Mouse (Mus musculus): ENCODE measurements at regions not wholly inside any gene's neighbourhood (a gene's known extent, or its start where the extent isn't known, plus 50 kb on each side); places are given as distances from the start of the nearest gene placed in this dataset.

- Histone ChIP-seq H3K4me1 (replicated peaks; ENCODE audit: insufficient read depth, low read length) (0 out of 2 replicates have a peak, but pooled peaks cover 4% of the 10 kb centered on the region), H3K4me2 (ENCODE audit: low read length) (no peak overlapping the region), H3K9me3 (replicated peaks; ENCODE audit: low read length) (no peaks in the 10 kb centered on the region), H3K27me3 (ENCODE audit: insufficient read depth, low read length) (no peaks in the 10 kb centered on the region), H3K27ac (no peak overlapping the region), H3K9ac (ENCODE audit: low read depth, low read length) (no peak overlapping the region), H3K4me3 (replicated peaks; ENCODE audit: low read depth, low read length) (no peak overlapping the region), H3K36me3 (ENCODE audit: insufficient read depth, low read length) (no peaks in the 10 kb centered on the region)
- DNase-seq (ENCODE audit: low spot score) (no peak), ATAC-seq (replicated peaks; ENCODE audit: low FRiP score, low read depth) (no peak)
- WGBS = 68% methylated on average over 3 of the region's 3 CpGs
- no peak for TF ChIP-seq CTCF (IDR thresholded peaks at IDR 0.05; ENCODE audit: low read depth)
Observed at GRCm38 (mm10) chr15:59205091-59205490, 316.0 kb downstream of the Gm49356 start.

- DNase-seq (ENCODE audit: low spot score) = no peak
- TF ChIP-seq CTCF (IDR thresholded peaks at IDR 0.05; ENCODE audit: low read depth) = no peak
- Histone ChIP-seq H3K36me3 (ENCODE audit: insufficient read depth, low read length) (no peaks in the 10 kb centered on the region), H3K9ac (ENCODE audit: low read depth, low read length) (no peak overlapping the region), H3K4me1 (replicated peaks; ENCODE audit: insufficient read depth, low read length) (0 out of 2 replicates have a peak, but pooled peaks cover 4% of the 10 kb centered on the region), H3K9me3 (replicated peaks; ENCODE audit: low read length) (no peaks in the 10 kb centered on the region), H3K4me3 (replicated peaks; ENCODE audit: low read depth, low read length) (no peak overlapping the region), H3K27ac (no peak overlapping the region), H3K27me3 (ENCODE audit: insufficient read depth, low read length) (no peaks in the 10 kb centered on the region), H3K4me2 (ENCODE audit: low read length) (no peak overlapping the region)
- no peak for ATAC-seq (replicated peaks; ENCODE audit: low FRiP score, low read depth)
- 82% methylated on average over 7 of the region's 7 CpGs for WGBS
Observed at GRCm38 (mm10) chr15:59205544-59205943, 316.4 kb downstream of the Gm49356 start.

- ATAC-seq (replicated peaks; ENCODE audit: low FRiP score, low read depth) (no peak), DNase-seq (ENCODE audit: low spot score) (no peak)
- Histone ChIP-seq H3K9ac (ENCODE audit: low read depth, low read length) (no peak overlapping the region), H3K4me3 (replicated peaks; ENCODE audit: low read depth, low read length) (no peak overlapping the region), H3K27ac (no peak overlapping the region), H3K9me3 (replicated peaks; ENCODE audit: low read length) (no peaks in the 10 kb centered on the region), H3K27me3 (ENCODE audit: insufficient read depth, low read length) (no peaks in the 10 kb centered on the region), H3K36me3 (ENCODE audit: insufficient read depth, low read length) (no peaks in the 10 kb centered on the region), H3K4me2 (ENCODE audit: low read length) (no peak overlapping the region), H3K4me1 (replicated peaks; ENCODE audit: insufficient read depth, low read length) (0 out of 2 replicates have a peak, but pooled peaks cover 4% of the 10 kb centered on the region)
- 67% methylated on average over 7 of the region's 7 CpGs for WGBS
- no peak for TF ChIP-seq CTCF (IDR thresholded peaks at IDR 0.05; ENCODE audit: low read depth)
Observed at GRCm38 (mm10) chr15:59206636-59207035, 317.5 kb downstream of the Gm49356 start.

GRCm38 (mm10) chr15:59207976-59208375 lies 318.9 kb downstream of the Gm49356 start:
- H3K9me3 ChIP-seq (replicated peaks; ENCODE audit: low read length) = no peaks in the 10 kb centered on the region
- H3K27me3 ChIP-seq (ENCODE audit: insufficient read depth, low read length) = no peaks in the 10 kb centered on the region
- H3K4me1 ChIP-seq (replicated peaks; ENCODE audit: insufficient read depth, low read length) = 0 out of 2 replicates have a peak, but pooled peaks cover 4% of the 10 kb centered on the region
- no peak overlapping the region for H3K9ac ChIP-seq (ENCODE audit: low read depth, low read length)
- H3K36me3 ChIP-seq (ENCODE audit: insufficient read depth, low read length) = no peaks in the 10 kb centered on the region
- H3K4me2 ChIP-seq (ENCODE audit: low read length) = no peak overlapping the region
- 73% methylated on average over 4 of the region's 4 CpGs for WGBS
- DNase-seq (ENCODE audit: low spot score) = no peak
- no peak overlapping the region for H3K4me3 ChIP-seq (replicated peaks; ENCODE audit: low read depth, low read length)
- H3K27ac ChIP-seq = no peak overlapping the region
- ATAC-seq (replicated peaks; ENCODE audit: low FRiP score, low read depth) = no peak
- no peak for TF ChIP-seq CTCF (IDR thresholded peaks at IDR 0.05; ENCODE audit: low read depth)

GRCm38 (mm10) chr15:59212362-59212761 lies 323.3 kb downstream of the Gm49356 start:
- DNase-seq (ENCODE audit: low spot score) = no peak
- ATAC-seq (replicated peaks; ENCODE audit: low FRiP score, low read depth) = no peak
- H3K4me1 ChIP-seq (replicated peaks; ENCODE audit: insufficient read depth, low read length) = no peaks in the 10 kb centered on the region
- no peak overlapping the region for H3K9ac ChIP-seq (ENCODE audit: low read depth, low read length)
- H3K27ac ChIP-seq = no peak overlapping the region
- WGBS = 78% methylated on average over 3 of the region's 3 CpGs
- no peak overlapping the region for H3K4me3 ChIP-seq (replicated peaks; ENCODE audit: low read depth, low read length)
- no peak for TF ChIP-seq CTCF (IDR thresholded peaks at IDR 0.05; ENCODE audit: low read depth)
- H3K27me3 ChIP-seq (ENCODE audit: insufficient read depth, low read length) = no peaks in the 10 kb centered on the region
- H3K36me3 ChIP-seq (ENCODE audit: insufficient read depth, low read length) = no peaks in the 10 kb centered on the region
- no peak overlapping the region for H3K4me2 ChIP-seq (ENCODE audit: low read length)
- no peaks in the 10 kb centered on the region for H3K9me3 ChIP-seq (replicated peaks; ENCODE audit: low read length)

- TF ChIP-seq CTCF (IDR thresholded peaks at IDR 0.05; ENCODE audit: low read depth) = no peak
- Histone ChIP-seq H3K36me3 (ENCODE audit: insufficient read depth, low read length) (no peaks in the 10 kb centered on the region), H3K9ac (ENCODE audit: low read depth, low read length) (no peak overlapping the region), H3K4me3 (replicated peaks; ENCODE audit: low read depth, low read length) (no peak overlapping the region), H3K9me3 (replicated peaks; ENCODE audit: low read length) (no peaks in the 10 kb centered on the region), H3K27ac (no peak overlapping the region), H3K27me3 (ENCODE audit: insufficient read depth, low read length) (no peaks in the 10 kb centered on the region), H3K4me2 (ENCODE audit: low read length) (no peak overlapping the region), H3K4me1 (replicated peaks; ENCODE audit: insufficient read depth, low read length) (no peaks in the 10 kb centered on the region)
- ATAC-seq (replicated peaks; ENCODE audit: low FRiP score, low read depth) (no peak), DNase-seq (ENCODE audit: low spot score) (no peak)
- WGBS = 80% methylated on average over 4 of the region's 4 CpGs
Observed at GRCm38 (mm10) chr15:59214096-59214495, 325.0 kb downstream of the Gm49356 start.

GRCm38 (mm10) chr15:59215239-59215638 lies 326.1 kb downstream of the Gm49356 start:
- no peaks in the 10 kb centered on the region for H3K27me3 ChIP-seq (ENCODE audit: insufficient read depth, low read length)
- H3K27ac ChIP-seq = no peak overlapping the region
- DNase-seq (ENCODE audit: low spot score) = no peak
- H3K9ac ChIP-seq (ENCODE audit: low read depth, low read length) = no peak overlapping the region
- H3K4me3 ChIP-seq (replicated peaks; ENCODE audit: low read depth, low read length) = no peak overlapping the region
- no peaks in the 10 kb centered on the region for H3K4me1 ChIP-seq (replicated peaks; ENCODE audit: insufficient read depth, low read length)
- H3K36me3 ChIP-seq (ENCODE audit: insufficient read depth, low read length) = no peaks in the 10 kb centered on the region
- no peak for TF ChIP-seq CTCF (IDR thresholded peaks at IDR 0.05; ENCODE audit: low read depth)
- H3K4me2 ChIP-seq (ENCODE audit: low read length) = no peak overlapping the region
- 76% methylated on average over 4 of the region's 4 CpGs for WGBS
- H3K9me3 ChIP-seq (replicated peaks; ENCODE audit: low read length) = no peaks in the 10 kb centered on the region
- no peak for ATAC-seq (replicated peaks; ENCODE audit: low FRiP score, low read depth)

Data from kidney, postnatal 0 days (tissue).